Mouse (Mus musculus) G1E (cell line): ENCODE data around the gene Atxn3. TPM values are rescaled to one million over a fixed set of nuclear protein-coding genes. Genes with fewer than 3 reads are reported as not detected.

Source experiments
- ATAC-seq: 2 replicates; pipeline ENCODE4 v1.8.0; 2016; ENCODE audit warnings: mild to moderate bottlenecking; ENCODE audit not compliant: insufficient number of reproducible peaks, poor library complexity, low FRiP score, severe bottlenecking; ENCODE audit errors: extremely low read depth
- DNase-seq: peaks from one replicate; pipeline ENCODE4 v3.0.0; 2012; ENCODE audit warnings: low spot score
- H3K27me3 ChIP-seq: 2 replicates; pipeline ENCODE4 v1.6.1; 2012; ENCODE audit warnings: mild to moderate bottlenecking, low read length, inconsistent platforms; ENCODE audit not compliant: insufficient read depth
- H3K36me3 ChIP-seq: replicated peaks from 2 replicates; pipeline ENCODE3; 2012; ENCODE audit warnings: mild to moderate bottlenecking, inconsistent platforms
- H3K4me1 ChIP-seq: 2 replicates; pipeline ENCODE4 v1.6.1; 2012; ENCODE audit warnings: low read depth, low read length, inconsistent platforms, mixed read lengths; ENCODE audit not compliant: insufficient read depth
- H3K4me3 ChIP-seq: 2 replicates; pipeline ENCODE4 v1.5.1; 2012; ENCODE audit warnings: low read depth, mild to moderate bottlenecking, inconsistent platforms, low read length, moderate library complexity, mixed read lengths
- H3K9me3 ChIP-seq: replicated peaks from 2 replicates; pipeline ENCODE4 v1.6.1; 2012; ENCODE audit warnings: inconsistent platforms
- CTCF ChIP-seq: IDR thresholded peaks from 2 replicates; pipeline ENCODE4 v1.5.1; 2012; ENCODE audit warnings: low read depth, low read length, inconsistent platforms, mixed read lengths
- GATA1 ChIP-seq: IDR thresholded peaks from 2 replicates; pipeline ENCODE4 v1.6.1; 2012; ENCODE audit warnings: borderline replicate concordance, low read length, inconsistent platforms, mixed read lengths
- GATA2 ChIP-seq: IDR thresholded peaks from 2 replicates; pipeline ENCODE4 v1.6.1; 2012; ENCODE audit warnings: low read depth, low read length, inconsistent platforms, borderline replicate concordance
- POLR2AphosphoS5 ChIP-seq: IDR thresholded peaks from 2 replicates; pipeline ENCODE4 v1.6.1; 2012; ENCODE audit warnings: low read depth, low read length, inconsistent platforms; ENCODE audit not compliant: insufficient replicate concordance
- TAL1 ChIP-seq: conservative IDR thresholded peaks from 2 replicates; pipeline ENCODE4 v1.6.1; 2012; ENCODE audit warnings: low read depth, low read length, inconsistent platforms, mixed read lengths
- polyA plus RNA-seq: library from polyadenylated mRNA; stranded (reverse); fragments of >175 nt; gene quantifications from 2 replicates; pipeline ENCODE4 v1.2.3, GENCODE M21; 2012
- total RNA-seq, 2 experiments: library from RNA; stranded (forward) in 1 of 2; stranded (reverse) in 1 of 2; fragments of 200-1000 nt in 1 of 2; fragments of >200 nt in 1 of 2; fragmentation: Nextera tagmentation in 1 of 2; gene quantifications; 2 replicates each; pipeline ENCODE4 v1.2.3; 2014 to 2017

Atxn3 gene
- total and polyA plus RNA-seq, 3 experiments, result 5.6 to 98.8 (median 75.6) TPM

GRCm38 (mm10) chr12:101899671-101900245, 58.3 kb downstream of the Atxn3 start:
- peaks cover 65% of the 10 kb centered on the region for H3K36me3 ChIP-seq
- no peak for DNase-seq

GRCm38 (mm10) chr12:101898966-101899365, 59.1 kb downstream of the Atxn3 start:
- no peak for TF ChIP-seq TAL1
- no peak for TF ChIP-seq GATA1
- no peak for TF ChIP-seq POLR2AphosphoS5
- TF ChIP-seq GATA2, result no peak
- no peak for TF ChIP-seq CTCF
- H3K36me3 ChIP-seq, result peaks cover 68% of the 10 kb centered on the region
- no peak overlapping the region for H3K4me3 ChIP-seq
- H3K9me3 ChIP-seq, result no peaks in the 10 kb centered on the region
- H3K27me3 ChIP-seq, result no peaks in the 10 kb centered on the region
- ATAC-seq (no peak), DNase-seq (no peak)
- peaks cover 4% of the 10 kb centered on the region for H3K4me1 ChIP-seq

More at GRCm38 (mm10) chr12:101899671-101900245, 58.3 kb downstream of the Atxn3 start:
- H3K4me1 ChIP-seq, result peaks cover 4% of the 10 kb centered on the region
- TF ChIP-seq CTCF, result no peak
- no peak for TF ChIP-seq GATA2
- TF ChIP-seq TAL1, result no peak
- TF ChIP-seq POLR2AphosphoS5, result no peak
- no peak for TF ChIP-seq GATA1
- no peak overlapping the region for H3K4me3 ChIP-seq
- H3K27me3 ChIP-seq, result no peaks in the 10 kb centered on the region
- no peak for ATAC-seq
- H3K9me3 ChIP-seq, result no peaks in the 10 kb centered on the region

- no peak; the same call in 1 of the 2 replicates for ATAC-seq
- TF ChIP-seq CTCF (no peak), GATA2 (no peak), GATA1 (no peak), TAL1 (no peak), POLR2AphosphoS5 (no peak)
- H3K36me3 ChIP-seq, result peaks cover 71% of the 10 kb centered on the region
- H3K9me3 ChIP-seq, result no peaks in the 10 kb centered on the region
- no peak overlapping the region for H3K4me3 ChIP-seq
- H3K4me1 ChIP-seq, result peaks cover 4% of the 10 kb centered on the region
- DNase-seq, result no peak
- no peaks in the 10 kb centered on the region for H3K27me3 ChIP-seq
Measured at GRCm38 (mm10) chr12:101897113-101897512, 60.9 kb downstream of the Atxn3 start.

GRCm38 (mm10) chr12:101893296-101893695, 64.8 kb downstream of the Atxn3 start:
- H3K27me3 ChIP-seq, result no peaks in the 10 kb centered on the region
- DNase-seq, result no peak
- no peak for ATAC-seq
- no peak overlapping the region for H3K4me3 ChIP-seq
- peaks cover 79% of the 10 kb centered on the region for H3K36me3 ChIP-seq
- no peaks in the 10 kb centered on the region for H3K9me3 ChIP-seq
- peaks cover 4% of the 10 kb centered on the region for H3K4me1 ChIP-seq
- TF ChIP-seq CTCF (no peak), POLR2AphosphoS5 (no peak), TAL1 (no peak), GATA1 (no peak), GATA2 (no peak)

- Histone ChIP-seq H3K27me3 (no peaks in the 10 kb centered on the region), H3K4me3 (no peak overlapping the region), H3K36me3 (peaks cover 80% of the 10 kb centered on the region), H3K9me3 (no peaks in the 10 kb centered on the region), H3K4me1 (peaks cover 4% of the 10 kb centered on the region)
- no peak for DNase-seq
- no peak for TF ChIP-seq GATA2
- no peak for TF ChIP-seq GATA1
- TF ChIP-seq POLR2AphosphoS5, result no peak
- TF ChIP-seq CTCF, result no peak
- TF ChIP-seq TAL1, result no peak
- ATAC-seq, result no peak
Measured at GRCm38 (mm10) chr12:101892832-101893231, 65.2 kb downstream of the Atxn3 start.

- H3K27me3 ChIP-seq, result no peaks in the 10 kb centered on the region
- H3K9me3 ChIP-seq, result no peaks in the 10 kb centered on the region
- DNase-seq (no peak), ATAC-seq (no peak)
- no peaks in the 10 kb centered on the region for H3K4me1 ChIP-seq
- peaks cover 81% of the 10 kb centered on the region for H3K36me3 ChIP-seq
- TF ChIP-seq GATA1, result no peak
- TF ChIP-seq TAL1, result no peak
- TF ChIP-seq GATA2, result no peak
- no peak for TF ChIP-seq POLR2AphosphoS5
- no peak for TF ChIP-seq CTCF
- no peak overlapping the region for H3K4me3 ChIP-seq
Measured at GRCm38 (mm10) chr12:101891066-101891465, 67.0 kb downstream of the Atxn3 start.

GRCm38 (mm10) chr12:101889351-101889750, 68.7 kb downstream of the Atxn3 start:
- Histone ChIP-seq H3K4me1 (no peaks in the 10 kb centered on the region), H3K9me3 (no peaks in the 10 kb centered on the region), H3K36me3 (peaks cover 89% of the 10 kb centered on the region), H3K27me3 (no peaks in the 10 kb centered on the region), H3K4me3 (no peak overlapping the region)
- TF ChIP-seq CTCF, result no peak
- no peak for TF ChIP-seq GATA2
- TF ChIP-seq TAL1, result no peak
- ATAC-seq, result no peak
- no peak for DNase-seq
